Mouse (Mus musculus): Measurements from ENCODE around the gene Bik.

GRCm38 (mm10) chr15:83534960-83535889 lies 8.6 kb downstream of the Bik start:
- TF ChIP-seq CTCF (IDR thresholded peaks at IDR 0.05; ENCODE audit: extremely low read depth, insufficient read depth, insufficient read length, insufficient replicate concordance) (no peak), POLR2A (IDR thresholded peaks at IDR 0.05; ENCODE audit: low read depth, low read length) (no peak)
